In the genomic region with DNA sequence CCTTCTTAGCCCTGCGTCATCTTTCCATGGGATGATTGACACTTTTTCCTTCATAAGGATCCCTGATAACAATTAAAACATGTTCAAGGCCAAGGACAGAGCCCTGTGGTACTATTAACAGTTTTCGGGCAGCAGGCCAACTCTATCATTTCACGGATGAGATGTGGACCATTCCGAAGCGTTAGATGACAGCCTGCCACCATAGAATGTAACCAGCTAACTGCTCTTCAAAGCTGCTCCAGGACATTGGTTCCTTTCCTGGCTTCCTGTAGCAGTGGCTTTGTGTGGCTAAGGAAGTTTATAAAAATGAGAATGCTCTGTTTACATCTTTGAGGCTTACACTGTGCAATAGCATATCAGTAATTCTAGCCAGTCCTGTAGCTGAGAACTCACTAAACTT, we compare ENCODE assay signal across 27 mouse cellular contexts.
DNase-seq lines count a peak whose midpoint lies in the region; ATAC-seq and TF ChIP-seq lines count a peak whose summit lies in the region.
"Had no signal": no experiment of that assay in that cellular context is flagged by ENCODE, and none has a peak within 500 bp of the region (broad histone marks: within the 10 kb centered on the region; RNA-seq: fewer than 3 reads in every experiment).

No protein-coding gene starts in this region.

- DNase-seq in heart, postnatal 0 days (ENCODE audit: low spot score): no peak
- DNase-seq in heart, postnatal 4 days: no peak
- peak; percentile 46 for DNase-seq in midbrain, postnatal 0 days (ENCODE audit: low spot score)
- DNase-seq in midbrain, embryonic 11.5 days (ENCODE audit: low spot score, missing footprints): no peak
- peak; percentile 68 for DNase-seq in lung, postnatal 10 days
- DNase-seq in retina, postnatal 7 days (ENCODE audit: low read depth, low spot score): peak; percentile 14
- no peak for DNase-seq in layer of hippocampus, postnatal 36 days
- DNase-seq: cerebellum, adult 8-10 months; forebrain, postnatal 0 days; heart, adult 11 months; heart, postnatal 36 days; kidney, adult 11 months; kidney, postnatal 14 days; layer of hippocampus, adult 9-11 months; right cerebral cortex, postnatal 4 days; thymus, adult 2 months; thymus, postnatal 36 days had no signal

- 26% methylated on average over 5 of the region's 5 CpGs for WGBS in heart, postnatal 0 days
- 82% methylated on average over 5 of the region's 5 CpGs for WGBS in midbrain, postnatal 0 days
- 90% methylated on average over 5 of the region's 5 CpGs for WGBS in midbrain, embryonic 11.5 days

- H3K36me3 ChIP-seq in heart, postnatal 0 days (replicated peaks; ENCODE audit: control insufficient read depth, insufficient read depth, low read length): no peaks in the 10 kb centered on the region
- H3K36me3 ChIP-seq in midbrain, postnatal 0 days (ENCODE audit: insufficient read depth, low read length): no peaks in the 10 kb centered on the region
- no peaks in the 10 kb centered on the region for H3K36me3 ChIP-seq in midbrain, embryonic 11.5 days (ENCODE audit: control insufficient read depth, insufficient read depth, low read length)
- H3K36me3 ChIP-seq: heart, embryonic 10.5 days; heart, embryonic 15.5 days; hindbrain, embryonic 13.5 days; limb, embryonic 13.5 days; midbrain, embryonic 12.5 days had no signal

- H3K4me2 ChIP-seq in heart, postnatal 0 days (ENCODE audit: low read depth, low read length): no peak overlapping the region
- H3K4me2 ChIP-seq in midbrain, postnatal 0 days (ENCODE audit: low read depth, low read length, poor library complexity, severe bottlenecking): no peak overlapping the region
- H3K4me2 ChIP-seq in midbrain, embryonic 11.5 days: no peak overlapping the region
- H3K4me2 ChIP-seq: heart, embryonic 15.5 days; hindbrain, embryonic 13.5 days; limb, embryonic 13.5 days; liver, embryonic 11.5 days; midbrain, embryonic 12.5 days had no signal

- no peaks in the 10 kb centered on the region for H3K4me1 ChIP-seq in heart, postnatal 0 days (ENCODE audit: control insufficient read depth, insufficient read depth)
- no peaks in the 10 kb centered on the region for H3K4me1 ChIP-seq in midbrain, postnatal 0 days (ENCODE audit: insufficient read depth, low read length)
- 0 out of 2 replicates have a peak, but pooled peaks cover under 1% of the 10 kb centered on the region for H3K4me1 ChIP-seq in midbrain, embryonic 11.5 days (ENCODE audit: control insufficient read depth, insufficient read depth, low read length)
- H3K4me1 ChIP-seq: heart, embryonic 10.5 days; midbrain, embryonic 12.5 days had no signal

- H3K27ac ChIP-seq in heart, postnatal 0 days (ENCODE audit: low read depth): no peak overlapping the region
- H3K27ac ChIP-seq in midbrain, postnatal 0 days (ENCODE audit: low read depth, low read length): no peak overlapping the region
- no peak overlapping the region for H3K27ac ChIP-seq in midbrain, embryonic 11.5 days (ENCODE audit: low read depth, low read length)
- H3K27ac ChIP-seq: heart, embryonic 10.5 days; heart, embryonic 15.5 days; hindbrain, embryonic 13.5 days; left cerebral cortex, adult 2 months; limb, embryonic 13.5 days; midbrain, embryonic 12.5 days had no signal

- 0 out of 2 replicates have a peak, but pooled peaks have one; percentile 30 for ATAC-seq in heart, postnatal 0 days (ENCODE audit: insufficient read depth, low read depth)
- ATAC-seq in midbrain, postnatal 0 days (ENCODE audit: low FRiP score): no peak
- no peak for ATAC-seq in midbrain, embryonic 11.5 days (ENCODE audit: low FRiP score)
- ATAC-seq: CD4-positive, CD25-positive, alpha-beta regulatory T cell, adult 4 months; forebrain, postnatal 0 days; inflammation-experienced regulatory T-cells, adult 6 months had no signal

- H3K9ac ChIP-seq in heart, postnatal 0 days (replicated peaks; ENCODE audit: low read depth, low read length): no peak overlapping the region
- H3K9ac ChIP-seq in midbrain, postnatal 0 days (replicated peaks; ENCODE audit: low read length, poor library complexity, severe bottlenecking): no peak overlapping the region
- no peak overlapping the region for H3K9ac ChIP-seq in midbrain, embryonic 11.5 days (ENCODE audit: low read length)
- H3K9ac ChIP-seq: forebrain, postnatal 0 days; heart, embryonic 15.5 days; hindbrain, embryonic 13.5 days; limb, embryonic 13.5 days; midbrain, embryonic 12.5 days had no signal

- no peak for TF ChIP-seq CTCF in heart, postnatal 0 days (IDR thresholded peaks at IDR 0.05; ENCODE audit: low read depth)
- no peak for TF ChIP-seq CTCF in midbrain, postnatal 0 days (IDR thresholded peaks at IDR 0.05)

- H3K9me3 ChIP-seq in heart, postnatal 0 days (replicated peaks; ENCODE audit: control insufficient read depth, low read length): no peaks in the 10 kb centered on the region
- H3K9me3 ChIP-seq in midbrain, postnatal 0 days (ENCODE audit: low read length): no peaks in the 10 kb centered on the region
- H3K9me3 ChIP-seq in midbrain, embryonic 11.5 days (ENCODE audit: control insufficient read depth, low read length): no peaks in the 10 kb centered on the region
- H3K9me3 ChIP-seq: heart, embryonic 10.5 days; heart, embryonic 15.5 days; hindbrain, embryonic 13.5 days; limb, embryonic 13.5 days; midbrain, embryonic 12.5 days had no signal

- H3K4me3 ChIP-seq in heart, postnatal 0 days (ENCODE audit: low read depth, low read length): no peak overlapping the region
- no peak overlapping the region for H3K4me3 ChIP-seq in midbrain, postnatal 0 days (ENCODE audit: low read depth, low read length)
- H3K4me3 ChIP-seq in midbrain, embryonic 11.5 days (ENCODE audit: low read depth, low read length): no peak overlapping the region
- H3K4me3 ChIP-seq: erythroblast, embryonic 14.5 days; heart, embryonic 10.5 days; heart, embryonic 15.5 days; hindbrain, embryonic 13.5 days; left cerebral cortex, adult 2 months; limb, embryonic 13.5 days; midbrain, embryonic 12.5 days had no signal

- TF ChIP-seq EP300 in heart, postnatal 0 days (IDR thresholded peaks at IDR 0.05; ENCODE audit: low read depth): no peak

- H3K27me3 ChIP-seq in heart, postnatal 0 days (ENCODE audit: control insufficient read depth, insufficient read depth, low read length): no peaks in the 10 kb centered on the region
- H3K27me3 ChIP-seq in midbrain, postnatal 0 days (ENCODE audit: insufficient read depth, low read length): no peaks in the 10 kb centered on the region
- H3K27me3 ChIP-seq in midbrain, embryonic 11.5 days (ENCODE audit: control insufficient read depth, insufficient read depth, low read length): no peaks in the 10 kb centered on the region
- H3K27me3 ChIP-seq: heart, embryonic 15.5 days; hindbrain, embryonic 13.5 days; limb, embryonic 13.5 days; midbrain, embryonic 12.5 days had no signal

Comparison
In these comparisons a context has a peak if more than half of its experiments do, and no peak if none do; other contexts are left out.
1. DNase-seq: peak in midbrain, postnatal 0 days (single experiment), lung, postnatal 10 days (single experiment) and retina, postnatal 7 days (single experiment); none in heart, postnatal 0 days (single experiment), heart, postnatal 4 days (single experiment), midbrain, embryonic 11.5 days (single experiment) and layer of hippocampus, postnatal 36 days (0 of 2).